Mouse (Mus musculus) liver, embryonic 12.5 days (tissue): ENCODE data around the gene Slc25a39. TPM values are rescaled to one million over a fixed set of nuclear protein-coding genes. Genes with fewer than 3 reads are reported as not detected.
"Not testable (repeated sequence)": the region's sequence is repeated elsewhere in the genome, so short reads cannot be mapped to it uniquely, and the experiment has no call there.

Experiments
- ATAC-seq: fragments of 200-750 bp; cut with Nextera tagmentation; 2 replicates; pipeline ENCODE4 v1.8.0; 2017; ENCODE audit warnings: moderate number of reproducible peaks, mild to moderate bottlenecking, moderate library complexity
- H3K27ac ChIP-seq: fragments of 300-500 bp; sonication (generic); 2 replicates; pipeline ENCODE4 v1.5.1; 2016; ENCODE audit warnings: mild to moderate bottlenecking
- H3K27me3 ChIP-seq: fragments of 300-500 bp; sonication (generic); replicated peaks from 2 replicates; pipeline ENCODE4 v1.6.1; 2016; ENCODE audit warnings: mild to moderate bottlenecking, moderate library complexity
- H3K36me3 ChIP-seq: fragments of 300-500 bp; sonication (generic); 2 replicates; pipeline ENCODE4 v1.6.1; 2016; ENCODE audit warnings: mild to moderate bottlenecking, moderate library complexity
- H3K4me1 ChIP-seq: fragments of 300-500 bp; sonication (generic); 2 replicates; pipeline ENCODE4 v1.6.1; 2016
- H3K4me2 ChIP-seq: fragments of 300-500 bp; sonication (generic); 2 replicates; pipeline ENCODE4 v1.6.1; 2016; ENCODE audit warnings: mild to moderate bottlenecking, moderate library complexity
- H3K4me3 ChIP-seq: fragments of 300-500 bp; sonication (generic); 2 replicates; pipeline ENCODE4 v1.5.1; 2016; ENCODE audit warnings: mild to moderate bottlenecking, moderate library complexity
- H3K9ac ChIP-seq: fragments of 300-500 bp; sonication (generic); 2 replicates; pipeline ENCODE4 v1.6.1; 2016; ENCODE audit warnings: mild to moderate bottlenecking, moderate library complexity
- H3K9me3 ChIP-seq: fragments of 300-500 bp; sonication (generic); replicated peaks from 2 replicates; pipeline ENCODE4 v1.6.1; 2016; ENCODE audit warnings: mild to moderate bottlenecking, moderate library complexity
- WGBS: fragments of 180-500 bp; shearing (Covaris S2); methylation state at CpG from one replicate; pipeline ENCODE4 v1.1.7; 2016; ENCODE audit not compliant: insufficient replicate concordance; 5-methylcytosine and 5-hydroxymethylcytosine counted together
- polyA plus RNA-seq: library from polyadenylated mRNA; unstranded; fragments of >200 nt; fragmentation: Nextera tagmentation; extraction: Ambion mirVana; gene quantifications from 2 replicates; pipeline ENCODE4 v1.2.1, GENCODE M21; 2016

The Slc25a39 gene
- polyA plus RNA-seq, 1 experiment from 2014 or later, result 367 TPM

GRCm38 (mm10) chr11:102399107-102399506 lies 8.6 kb downstream of the Slc25a39 start:
- ATAC-seq, result no peak
- peak overlapping the region; percentile 47 for H3K9ac ChIP-seq
- H3K4me1 ChIP-seq, result peaks cover 53% of the 10 kb centered on the region
- WGBS, result 20% methylated on average over 15 of the region's 15 CpGs
- no peaks in the 10 kb centered on the region for H3K9me3 ChIP-seq
- no peak overlapping the region for H3K27ac ChIP-seq
- H3K27me3 ChIP-seq, result peaks cover 98% of the 10 kb centered on the region
- peaks cover 24% of the 10 kb centered on the region for H3K36me3 ChIP-seq
- peak overlapping the region; percentile 59 for H3K4me2 ChIP-seq
- peak overlapping the region; percentile 38 for H3K4me3 ChIP-seq

- no peak overlapping the region for H3K27ac ChIP-seq
- 72% methylated on average over 20 of the region's 20 CpGs for WGBS
- H3K9ac ChIP-seq, result no peak overlapping the region
- H3K4me2 ChIP-seq, result no peak overlapping the region
- peaks cover 99% of the 10 kb centered on the region for H3K27me3 ChIP-seq
- peaks cover 15% of the 10 kb centered on the region for H3K36me3 ChIP-seq
- no peaks in the 10 kb centered on the region for H3K9me3 ChIP-seq
- no peak overlapping the region for H3K4me3 ChIP-seq
- no peak for ATAC-seq
- peaks cover 53% of the 10 kb centered on the region for H3K4me1 ChIP-seq
Observed at GRCm38 (mm10) chr11:102398007-102398825, 9.5 kb downstream of the Slc25a39 start.

DNA sequence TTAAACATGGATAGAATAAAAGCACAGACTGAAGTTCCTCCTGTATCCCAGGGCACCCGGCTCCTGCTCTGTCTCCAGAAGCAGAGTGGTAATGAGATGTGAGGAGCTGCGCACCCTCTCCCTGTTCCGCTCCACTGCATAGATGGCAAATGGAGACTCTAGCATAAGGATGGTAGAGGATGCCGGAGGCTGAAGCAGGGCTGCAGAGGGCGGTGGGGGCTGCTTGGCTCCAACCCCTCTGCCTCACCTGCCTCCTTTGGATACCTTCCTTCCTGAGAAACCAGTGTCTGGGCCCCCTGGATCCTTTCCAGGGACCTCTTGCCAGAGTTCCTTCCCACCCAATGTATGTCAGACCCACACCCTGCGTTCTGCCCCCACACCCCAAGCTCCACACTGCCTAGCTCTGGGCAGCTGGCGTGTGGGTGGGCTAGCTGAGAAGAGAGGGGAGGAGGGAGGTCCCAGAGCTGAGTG lies 11.0 kb downstream of the Slc25a39 start:
- no peak for ATAC-seq
- Histone ChIP-seq H3K9me3 (no peaks in the 10 kb centered on the region), H3K9ac (no peak overlapping the region), H3K4me3 (no peak overlapping the region), H3K36me3 (peaks cover under 1% of the 10 kb centered on the region; the same call in 1 of the 2 replicates), H3K27ac (no peak overlapping the region), H3K4me2 (no peak overlapping the region), H3K27me3 (peaks cover 100% of the 10 kb centered on the region), H3K4me1 (peaks cover 55% of the 10 kb centered on the region)
- WGBS, result 69% methylated on average over 7 of the region's 7 CpGs

DNA sequence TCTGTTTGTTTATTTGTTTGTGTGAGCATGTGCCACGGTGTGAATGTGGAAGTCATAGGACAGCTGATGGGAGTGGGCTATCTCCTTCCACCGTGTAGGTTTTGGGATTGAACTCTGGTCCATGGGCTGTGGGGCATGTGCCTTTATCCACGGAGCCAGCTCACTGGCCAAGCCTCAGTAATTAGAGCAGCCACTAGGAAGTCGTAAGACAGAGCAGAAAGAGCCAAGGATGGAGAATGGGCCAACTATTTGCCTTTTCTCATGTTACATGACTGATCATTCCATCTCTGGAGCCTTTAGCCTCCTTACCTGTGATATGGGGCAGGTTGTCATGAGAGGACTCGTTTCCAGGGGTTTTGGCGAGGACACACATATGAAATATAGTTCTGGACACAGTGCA lies 11.5 kb downstream of the Slc25a39 start:
- no peak overlapping the region for H3K4me2 ChIP-seq
- no peak overlapping the region for H3K9ac ChIP-seq
- H3K27ac ChIP-seq, result no peak overlapping the region
- no peak overlapping the region for H3K4me3 ChIP-seq
- no peaks in the 10 kb centered on the region for H3K36me3 ChIP-seq
- H3K9me3 ChIP-seq, result no peaks in the 10 kb centered on the region
- no peak for ATAC-seq
- 39% methylated on average over 6 of the region's 6 CpGs for WGBS
- H3K27me3 ChIP-seq, result peaks cover 100% of the 10 kb centered on the region
- peaks cover 53% of the 10 kb centered on the region for H3K4me1 ChIP-seq

GRCm38 (mm10) chr11:102395250-102395649 lies 12.5 kb downstream of the Slc25a39 start:
- H3K27me3 ChIP-seq, result peaks cover 100% of the 10 kb centered on the region

GRCm38 (mm10) chr11:102394421-102395124 lies 13.2 kb downstream of the Slc25a39 start:
- H3K9ac ChIP-seq, result no peak overlapping the region
- no peaks in the 10 kb centered on the region for H3K36me3 ChIP-seq
- H3K9me3 ChIP-seq, result no peaks in the 10 kb centered on the region
- H3K4me2 ChIP-seq, result no peak overlapping the region
- peaks cover 36% of the 10 kb centered on the region for H3K4me1 ChIP-seq
- peaks cover 97% of the 10 kb centered on the region for H3K27me3 ChIP-seq
- no peak overlapping the region for H3K4me3 ChIP-seq
- WGBS, result 76% methylated on average over 9 of the region's 9 CpGs
- H3K27ac ChIP-seq, result no peak overlapping the region
- ATAC-seq, result no peak

More at GRCm38 (mm10) chr11:102395250-102395649, 12.5 kb downstream of the Slc25a39 start:
- H3K27ac ChIP-seq, result no peak overlapping the region
- peaks cover 43% of the 10 kb centered on the region for H3K4me1 ChIP-seq
- no peak overlapping the region for H3K4me2 ChIP-seq
- no peak overlapping the region for H3K9ac ChIP-seq
- H3K9me3 ChIP-seq, result no peaks in the 10 kb centered on the region
- ATAC-seq, result no peak
- H3K4me3 ChIP-seq, result no peak overlapping the region
- no peaks in the 10 kb centered on the region for H3K36me3 ChIP-seq
- 16% methylated on average over 5 of the region's 5 CpGs for WGBS

GRCm38 (mm10) chr11:102393719-102394420 lies 13.9 kb downstream of the Slc25a39 start:
- Histone ChIP-seq H3K27me3 (peaks cover 93% of the 10 kb centered on the region), H3K4me2 (peak overlapping the region; percentile 78), H3K4me3 (peak overlapping the region; percentile 48), H3K9me3 (no peaks in the 10 kb centered on the region), H3K27ac (no peak overlapping the region), H3K4me1 (peaks cover 29% of the 10 kb centered on the region), H3K9ac (peak overlapping the region; percentile 24), H3K36me3 (no peaks in the 10 kb centered on the region)
- WGBS, result 10% methylated on average over 17 of the region's 17 CpGs
- no peak for ATAC-seq

- Histone ChIP-seq H3K4me1 (peaks cover 28% of the 10 kb centered on the region), H3K36me3 (no peaks in the 10 kb centered on the region), H3K9me3 (no peaks in the 10 kb centered on the region), H3K27ac (no peak within 1 kb of the TSS), H3K4me2 (peak within 1 kb of the TSS; percentile 78), H3K9ac (peak within 1 kb of the TSS; percentile 24), H3K4me3 (peak within 1 kb of the TSS; percentile 48), H3K27me3 (peaks cover 86% of the 10 kb centered on the region)
- under 1% methylated on average over 32 of the region's 34 CpGs for WGBS
- ATAC-seq, result peak; percentile 56
Observed at GRCm38 (mm10) chr11:102393238-102393634, 14.5 kb downstream of the Slc25a39 start, which contains the start of gene Rundc3a. Gene Rundc3a, plus strand, starts transcription at chr11:102393403.

DNA sequence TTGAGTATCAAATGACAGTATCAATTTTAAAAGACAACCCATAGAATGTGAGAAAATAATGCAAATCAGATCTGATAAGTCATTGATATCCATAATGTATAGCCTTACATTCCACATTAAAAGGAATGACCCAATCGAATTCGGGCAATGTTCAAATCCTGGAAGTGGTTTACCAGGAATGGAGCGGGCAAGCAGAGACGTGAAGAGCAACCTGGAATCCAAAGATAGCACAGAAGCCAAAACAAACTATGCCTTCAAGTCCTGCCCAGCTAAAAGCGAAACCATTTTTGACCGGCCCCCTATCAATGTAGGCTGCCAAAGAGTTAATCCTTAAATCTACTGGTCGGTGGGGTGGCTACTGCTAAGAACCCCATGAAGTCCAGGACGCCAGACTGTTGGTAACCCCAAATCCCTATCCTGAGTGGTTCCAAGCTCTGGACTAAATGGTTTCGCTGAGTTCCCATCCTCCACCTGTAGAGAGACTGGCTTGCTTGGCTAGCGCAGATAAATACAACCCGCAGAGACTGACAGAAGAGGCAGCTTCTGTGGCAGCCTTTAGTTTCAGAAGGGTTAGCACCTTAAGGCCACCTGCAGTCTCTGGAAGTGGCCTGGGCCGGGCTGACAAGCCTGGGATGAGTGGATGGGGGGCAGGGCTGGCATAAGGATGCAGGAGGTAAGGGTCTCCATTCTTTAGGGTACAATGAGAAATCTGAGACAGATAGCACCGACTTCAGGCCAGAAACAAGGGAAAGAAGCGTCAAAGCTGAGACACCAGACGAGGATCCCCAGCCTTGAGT lies 15.1 kb downstream of the Slc25a39 start:
- 15% methylated on average over 15 of the region's 15 CpGs for WGBS

DNA sequence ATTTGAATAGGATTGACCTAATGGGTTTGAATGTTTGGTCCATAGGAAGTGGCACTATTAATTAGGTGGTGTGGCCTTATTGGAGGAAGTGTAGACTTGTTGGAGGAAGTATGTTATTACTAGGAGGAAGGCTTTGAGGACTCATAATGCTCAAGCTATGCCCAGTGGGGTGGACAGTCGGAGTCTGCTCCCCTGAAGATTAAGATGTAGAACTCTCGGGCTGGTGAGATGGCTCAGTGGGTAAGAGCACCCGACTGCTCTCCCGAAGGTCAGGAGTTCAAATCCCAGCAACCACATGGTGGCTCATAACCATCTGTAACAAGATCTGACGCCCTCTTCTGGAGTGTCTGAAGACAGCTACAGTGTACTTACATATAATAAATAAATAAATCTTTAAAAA lies 18.3 kb downstream of the Slc25a39 start:
- not testable (repeated sequence) for H3K4me2 ChIP-seq, H3K4me3 ChIP-seq, H3K36me3 ChIP-seq, ATAC-seq, H3K9me3 ChIP-seq, H3K27ac ChIP-seq, H3K9ac ChIP-seq
- Histone ChIP-seq H3K4me1 (peaks cover 33% of the 10 kb centered on the region), H3K27me3 (peaks cover 76% of the 10 kb centered on the region)
- WGBS, result 62% methylated on average over 4 of the region's 5 CpGs

More for the DNA sequence above, 15.1 kb downstream of the Slc25a39 start:
- Histone ChIP-seq H3K4me3 (peak overlapping the region; percentile 48), H3K4me2 (peak overlapping the region; percentile 78), H3K36me3 (no peaks in the 10 kb centered on the region), H3K9ac (peak overlapping the region; percentile 24), H3K27me3 (peaks cover 83% of the 10 kb centered on the region), H3K9me3 (no peaks in the 10 kb centered on the region), H3K4me1 (peaks cover 28% of the 10 kb centered on the region), H3K27ac (no peak overlapping the region)
- peak; percentile 17; the same call in 1 of the 2 replicates for ATAC-seq

DNA sequence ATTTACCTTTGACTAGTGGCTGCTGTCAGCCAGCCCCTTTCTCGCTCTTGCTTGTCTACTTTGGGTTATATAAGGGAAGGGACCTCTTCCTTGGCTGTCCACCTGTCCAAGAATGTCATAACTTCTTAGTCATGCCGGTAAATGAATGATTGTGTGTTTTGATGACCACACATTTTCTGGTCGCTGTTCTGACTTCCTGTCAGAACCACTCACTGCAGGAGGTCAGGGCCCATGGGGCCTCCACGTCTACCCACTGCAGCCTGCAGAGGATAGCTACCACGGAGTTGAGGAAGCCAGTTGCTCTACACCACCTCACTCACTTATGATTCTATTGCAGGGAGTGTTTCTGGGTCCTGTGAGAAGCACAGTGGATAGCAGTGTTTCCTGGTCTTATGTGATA lies 21.6 kb downstream of the Slc25a39 start:
- peaks cover 46% of the 10 kb centered on the region for H3K4me1 ChIP-seq
- 0 out of 2 replicates have a peak overlapping the region, but pooled peaks have one; percentile 14 for H3K9ac ChIP-seq
- H3K4me3 ChIP-seq, result no peak overlapping the region
- H3K36me3 ChIP-seq, result no peaks in the 10 kb centered on the region
- no peak for ATAC-seq
- no peak overlapping the region for H3K4me2 ChIP-seq
- H3K27ac ChIP-seq, result no peak overlapping the region
- peaks cover 50% of the 10 kb centered on the region for H3K27me3 ChIP-seq
- WGBS, result 40% methylated on average over 5 of the region's 5 CpGs
- H3K9me3 ChIP-seq, result no peaks in the 10 kb centered on the region
